Mouse (Mus musculus): ENCODE measurements around the gene Gpn3.

Gpn3 gene

GRCm38 (mm10) chr5:122391178-122391785 lies 19.6 kb downstream of the Gpn3 start:
- DNase-seq: no peak

- DNase-seq: peak; percentile 91 to 96
Measured at GRCm38 (mm10) chr5:122391786-122392180, 20.1 kb downstream of the Gpn3 start, which contains the start of gene Arpc3. TSS of gene Arpc3 (plus strand) at chr5:122391878.

DNA sequence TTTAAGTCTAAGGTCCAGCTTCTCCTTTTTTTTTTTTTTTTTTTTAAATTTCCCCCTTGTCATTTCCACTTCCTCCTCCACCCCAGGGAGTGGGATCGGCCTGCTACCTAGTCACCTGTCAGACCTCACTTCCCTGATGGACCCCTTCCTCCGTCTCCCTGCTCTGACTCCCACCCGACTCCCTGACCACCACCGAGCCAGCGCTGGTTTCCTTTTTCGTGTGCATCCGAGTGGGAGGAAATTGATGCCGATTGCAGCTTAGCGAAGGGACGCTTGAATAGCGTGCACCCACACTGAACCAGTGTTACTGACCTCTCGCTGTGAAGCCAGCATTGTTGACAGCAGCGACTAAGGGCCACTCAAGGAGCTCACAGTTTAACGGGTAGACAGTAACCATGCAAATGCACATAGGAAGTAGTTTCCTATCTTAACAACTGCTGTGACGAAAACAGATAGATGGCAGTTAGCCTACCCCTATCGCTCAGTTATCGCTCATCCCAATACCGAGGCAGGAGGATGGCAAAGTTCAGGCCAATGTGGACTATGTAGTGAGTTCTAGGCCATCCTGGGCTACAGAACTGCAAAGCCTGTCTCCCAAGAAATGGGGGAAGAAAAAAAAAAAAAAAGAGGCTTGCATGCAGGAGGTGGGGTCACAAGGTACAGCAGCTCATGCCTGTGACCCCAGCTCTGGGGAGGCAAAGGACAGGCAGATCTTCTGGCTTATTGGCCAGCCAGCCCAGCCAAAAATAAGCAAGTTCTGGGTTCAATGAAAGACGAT lies 20.7 kb downstream of the Gpn3 start:
- DNase-seq: peak; percentile 20 to 48

DNA sequence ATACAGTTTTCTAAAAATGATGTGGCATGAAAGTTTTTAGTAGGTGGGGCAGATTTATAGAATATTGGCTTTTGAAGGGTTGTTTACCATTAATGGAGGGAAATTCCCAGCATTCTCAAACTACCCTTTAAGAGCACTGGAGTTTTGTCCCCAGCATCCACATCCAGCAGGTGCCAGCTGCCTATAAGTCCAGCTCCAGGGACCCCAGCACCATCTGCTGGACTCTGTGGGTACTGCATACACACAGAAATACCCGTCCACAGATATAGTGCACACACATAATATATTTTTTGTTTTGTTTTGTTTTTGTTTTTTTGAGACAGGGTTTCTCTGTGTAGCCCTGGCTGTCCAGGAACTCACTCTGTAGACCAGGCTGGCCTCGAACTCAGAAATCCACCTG lies 22.2 kb downstream of the Gpn3 start:
- peak; percentile 75 to 91 for DNase-seq

- DNase-seq: peak; percentile 76 to 85
Measured at GRCm38 (mm10) chr5:122396791-122397190, 25.1 kb downstream of the Gpn3 start.

DNA sequence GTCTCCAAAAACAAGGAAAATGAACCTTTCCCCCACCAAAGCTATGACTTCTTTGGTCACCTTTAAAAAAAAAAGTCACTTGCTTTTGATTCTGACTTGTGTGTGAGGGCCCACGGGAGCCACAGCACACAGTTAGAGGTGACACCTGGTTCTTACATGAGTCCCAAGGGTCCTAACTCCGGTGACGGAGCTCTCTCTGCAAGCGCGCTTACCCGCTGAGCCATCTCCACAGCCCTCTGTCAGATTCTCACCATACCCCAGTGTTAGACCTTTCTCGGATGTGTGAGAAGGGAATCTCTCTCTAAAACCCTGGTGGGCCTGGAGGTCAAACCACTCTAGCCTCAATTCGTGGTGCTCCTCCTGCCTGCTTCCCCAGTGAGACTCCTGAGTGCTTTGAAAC lies 25.8 kb downstream of the Gpn3 start:
- no peak for DNase-seq

- no peak for DNase-seq
Measured at GRCm38 (mm10) chr5:122399871-122400270, 28.2 kb downstream of the Gpn3 start.

GRCm38 (mm10) chr5:122400628-122401302 lies 29.1 kb downstream of the Gpn3 start:
- peak; percentile 72 to 87 for DNase-seq

DNA sequence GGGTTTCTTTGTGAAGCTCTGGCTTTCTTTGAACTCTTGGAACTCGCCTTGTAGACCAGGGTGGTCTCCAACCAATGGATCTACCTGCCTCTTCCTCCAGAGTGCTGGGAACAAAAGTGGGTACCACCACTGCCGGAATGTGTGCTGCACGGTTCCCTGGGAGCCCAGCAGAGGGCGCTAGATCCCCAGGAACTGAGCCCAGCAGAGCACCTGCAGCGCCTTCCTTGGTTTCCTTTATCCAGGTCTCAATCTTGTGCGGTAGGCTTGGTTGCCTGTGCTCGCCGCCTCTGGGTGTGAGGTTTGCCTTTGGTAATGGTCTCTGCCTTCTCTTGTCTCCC lies 29.6 kb downstream of the Gpn3 start:
- peak; percentile 67 to 85 for DNase-seq

- peak in 1 of 2 experiments; percentile 23 for DNase-seq
Measured at GRCm38 (mm10) chr5:122402160-122402559, 30.5 kb downstream of the Gpn3 start.

GRCm38 (mm10) chr5:122402772-122403171 lies 31.1 kb downstream of the Gpn3 start:
- peak; percentile 26 to 29 for DNase-seq

DNA sequence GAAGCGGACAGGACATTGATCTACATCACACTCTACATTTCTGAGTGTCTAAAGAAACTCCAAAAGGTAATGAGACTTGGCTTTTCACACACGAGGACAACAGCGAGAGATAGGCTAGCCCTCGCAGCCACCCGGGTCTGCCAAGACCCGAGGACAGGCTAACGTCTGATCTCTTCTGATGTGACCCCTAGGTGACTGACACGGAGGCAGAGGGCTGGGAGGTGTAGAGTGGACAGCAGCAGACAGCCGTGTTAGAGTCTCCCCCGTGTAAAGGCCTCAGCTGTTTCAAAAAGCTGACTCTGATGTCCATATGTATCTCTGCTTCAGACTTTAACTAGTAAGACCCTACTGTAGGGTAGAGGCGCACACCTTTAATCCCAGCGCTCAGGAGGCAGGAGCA lies 31.7 kb downstream of the Gpn3 start:
- no peak for DNase-seq

- DNase-seq: no peak
Measured at GRCm38 (mm10) chr5:122405537-122405936, 33.9 kb downstream of the Gpn3 start.

DNA sequence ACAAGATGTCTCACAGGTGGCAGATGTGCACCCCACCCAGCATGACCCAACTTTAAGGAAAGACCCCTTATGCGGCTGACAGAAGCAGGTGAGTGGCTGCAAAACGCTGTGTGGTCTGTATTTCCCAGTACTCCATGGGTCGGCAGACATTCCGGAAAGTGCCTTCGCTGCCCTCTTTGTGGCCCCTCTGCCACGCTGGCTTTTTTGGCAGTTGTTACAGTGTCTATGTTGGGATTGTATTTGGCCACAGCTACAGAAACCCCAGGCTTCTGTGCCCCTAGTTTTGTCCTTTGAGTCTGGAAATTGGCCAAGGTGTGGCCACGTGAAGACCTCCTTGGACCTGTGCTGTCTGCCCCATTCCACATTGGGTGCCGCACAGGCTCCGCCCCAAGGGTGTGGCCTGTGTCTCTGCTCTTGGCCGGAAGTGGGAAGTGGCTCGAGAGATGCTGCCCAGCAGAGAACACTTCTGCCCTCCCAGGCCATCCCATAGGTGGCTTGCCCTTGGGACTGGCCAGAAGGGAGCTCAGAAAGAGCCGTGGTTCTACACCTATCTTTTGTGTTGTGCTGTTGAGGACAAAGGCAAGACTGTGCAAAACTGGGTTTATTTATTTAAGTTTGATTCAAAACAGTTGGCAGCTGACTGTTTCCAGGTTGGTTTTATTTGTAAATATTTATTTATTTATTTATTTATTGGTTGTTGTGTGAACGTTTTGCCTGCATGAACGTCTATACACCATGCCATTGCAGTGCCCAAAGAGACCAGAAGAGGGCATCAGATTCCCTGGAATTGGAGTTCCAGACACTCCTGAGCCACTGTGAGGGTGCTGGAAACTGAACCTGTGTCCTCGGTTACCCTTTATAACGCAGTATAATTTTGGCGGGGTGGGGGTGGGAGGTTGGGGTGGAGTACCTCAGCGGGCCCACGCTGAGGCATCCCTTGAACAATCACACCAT lies 38.3 kb downstream of the Gpn3 start:
- DNase-seq: peak in 1 of 2 experiments; percentile 35

GRCm38 (mm10) chr5:122411892-122412291 lies 40.2 kb downstream of the Gpn3 start:
- DNase-seq: no peak

DNA sequence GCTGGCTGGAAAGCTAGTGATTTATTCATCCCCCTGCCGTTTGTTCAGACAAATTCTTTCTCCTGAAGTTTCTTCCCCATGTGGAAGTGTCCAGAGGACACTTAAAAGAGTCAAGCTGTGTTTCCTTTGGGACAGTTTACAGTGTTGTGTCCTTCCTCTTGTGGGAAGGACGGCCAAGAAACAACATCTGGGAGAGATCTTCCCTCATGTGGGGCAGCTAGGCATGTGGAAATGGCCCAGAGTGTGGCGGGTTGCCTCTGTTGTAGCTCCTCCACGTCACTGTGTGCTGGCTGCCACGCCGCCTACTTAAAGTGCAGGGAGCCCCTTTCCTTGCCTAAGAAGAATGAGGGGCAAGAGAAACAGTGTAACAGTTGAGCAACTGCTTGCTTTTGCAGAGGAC lies 41.1 kb downstream of the Gpn3 start:
- DNase-seq: no peak

DNA sequence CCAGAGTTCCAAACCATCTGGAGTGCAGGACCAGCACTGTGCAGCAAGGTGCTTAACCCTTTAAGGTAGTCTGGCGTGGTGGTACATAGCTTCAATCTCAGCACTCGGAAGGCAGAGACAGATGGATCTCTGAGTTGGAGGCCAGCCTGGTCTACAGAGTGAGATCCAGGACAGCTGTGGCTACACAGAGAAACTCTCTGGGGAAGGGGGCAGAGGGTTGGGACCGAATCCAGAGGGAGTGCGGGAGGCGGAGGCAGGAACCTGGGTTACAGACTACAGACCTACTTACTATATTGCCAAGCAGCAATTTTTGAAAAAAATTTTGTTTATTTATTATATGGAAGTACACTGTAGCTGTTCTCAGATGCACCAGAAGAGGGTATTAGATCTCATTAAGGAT lies 42.7 kb downstream of the Gpn3 start:
- no peak for DNase-seq

DNA sequence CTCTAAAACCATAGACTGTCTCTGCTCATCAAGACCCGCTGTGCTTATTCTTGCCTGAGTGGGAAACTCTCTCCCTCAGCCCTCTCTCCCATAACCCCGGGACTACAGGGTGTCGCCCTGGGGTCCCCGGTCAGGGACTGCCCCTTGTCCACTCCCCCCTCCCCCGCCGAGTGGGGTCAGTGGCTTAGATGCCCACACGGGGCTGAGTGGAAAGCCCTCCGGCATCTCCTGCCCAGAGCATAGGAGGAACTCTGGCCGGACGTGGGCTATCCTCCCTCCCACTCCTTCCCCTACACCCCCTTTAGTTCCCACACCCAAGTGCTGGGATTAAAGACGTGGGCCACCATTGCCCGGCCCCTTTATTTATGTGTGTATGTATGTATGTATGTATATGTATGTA lies 43.8 kb downstream of the Gpn3 start:
- DNase-seq: no peak

DNA sequence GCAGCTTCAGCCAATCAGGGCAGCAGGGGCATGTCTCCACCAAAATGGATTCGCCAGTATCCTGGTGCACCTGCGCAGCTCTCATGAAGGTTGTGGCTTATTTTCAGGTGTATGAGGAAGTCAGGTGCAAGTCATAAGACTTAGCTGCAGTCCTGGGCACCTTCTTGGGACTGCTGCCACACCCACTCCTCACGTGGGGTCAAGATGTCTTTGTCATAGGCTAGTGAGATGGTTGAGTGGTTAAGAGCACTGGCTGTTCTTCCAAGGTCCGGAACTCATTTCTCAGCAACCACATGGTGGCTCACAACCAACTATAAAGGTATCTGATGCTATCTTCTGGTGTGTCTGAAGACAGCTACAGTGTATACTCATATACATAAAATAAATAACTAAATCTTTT lies 49.0 kb downstream of the Gpn3 start:
- DNase-seq: peak; percentile 86 to 87

DNA sequence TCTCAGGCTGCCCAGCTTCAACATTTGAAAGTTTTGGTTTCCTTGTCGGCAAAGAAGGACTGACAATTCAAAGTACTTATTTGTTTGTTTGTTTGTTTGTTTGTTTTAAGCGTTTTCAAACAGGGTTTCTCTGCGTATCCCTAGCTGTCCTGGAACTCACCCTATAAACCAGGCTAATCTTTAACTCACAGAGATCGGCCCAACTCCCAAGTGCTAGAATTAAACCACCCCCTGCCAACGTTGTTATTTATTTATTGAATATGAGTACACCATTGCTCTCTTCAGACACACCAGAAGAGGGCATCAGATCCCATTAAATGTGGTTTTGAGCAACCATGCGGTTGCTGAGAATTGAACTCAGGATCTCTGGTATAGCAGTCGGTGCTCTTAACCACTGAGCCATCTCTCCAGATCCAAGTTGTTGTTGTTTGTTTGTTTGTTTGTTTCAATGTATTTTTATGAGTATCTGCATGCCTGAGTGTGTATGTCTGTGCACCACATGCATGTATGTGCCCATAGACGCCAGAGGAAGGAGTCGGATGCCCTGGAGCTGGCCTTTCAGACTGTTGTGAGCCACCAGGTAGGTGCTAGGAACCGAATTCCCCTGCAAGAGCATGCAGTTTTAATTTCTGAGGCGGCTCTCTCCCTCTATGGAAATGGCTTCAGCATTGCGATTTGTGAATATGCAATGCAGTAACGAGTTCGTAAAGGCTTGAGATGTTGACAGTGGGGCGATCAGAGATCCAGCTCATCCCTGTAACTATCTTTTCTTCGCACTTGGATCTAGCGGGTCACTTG lies 49.8 kb downstream of the Gpn3 start, which contains the start of gene Anapc7:
Gene Anapc7 (plus strand): TSS at position 423 of the 798 bp plus-strand sequence.
- peak; percentile 25 to 56 for DNase-seq

DNA sequence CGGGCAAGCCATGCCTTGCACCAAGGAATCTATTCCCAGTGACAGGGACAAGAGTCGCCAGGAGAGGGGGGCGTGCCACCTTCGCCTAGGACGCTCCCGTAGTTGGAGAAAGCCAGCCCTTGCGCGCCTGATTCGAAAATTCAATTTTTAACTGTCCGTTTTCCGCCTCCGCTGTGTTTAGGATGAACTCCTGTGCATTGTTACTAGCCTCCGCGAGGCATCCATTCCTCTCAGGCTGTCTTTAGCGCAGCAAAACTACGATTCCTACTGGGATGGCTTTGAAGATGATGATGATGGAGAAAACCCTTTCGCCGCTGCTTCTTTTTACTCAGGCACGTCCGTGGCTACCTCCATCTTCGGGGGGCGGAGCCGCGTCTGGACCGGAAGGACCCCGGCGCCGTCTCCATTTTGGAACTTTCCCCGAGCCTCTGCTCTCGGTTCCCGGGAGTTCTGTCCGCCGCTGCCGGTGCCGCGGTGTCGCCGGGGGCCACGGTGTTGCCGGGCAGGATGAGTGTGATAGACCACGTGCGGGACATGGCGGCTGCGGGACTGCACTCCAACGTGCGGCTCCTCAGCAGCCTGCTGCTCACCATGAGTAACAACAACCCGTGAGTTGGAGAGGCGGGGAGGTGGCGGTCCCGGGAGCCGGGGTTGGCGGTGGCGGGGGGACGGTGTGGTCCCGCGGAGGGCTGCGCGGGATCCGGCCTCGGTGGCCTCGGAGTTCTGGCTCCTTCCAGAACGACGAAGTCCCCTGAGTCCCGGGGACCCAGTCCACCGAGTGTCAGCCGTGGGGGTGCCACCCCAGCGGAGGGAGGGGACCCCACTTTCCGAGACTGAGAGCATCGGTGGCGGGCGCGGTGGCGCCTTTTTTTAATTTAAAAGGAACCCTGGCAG lies 50.6 kb downstream of the Gpn3 start:
- DNase-seq: peak; percentile 89 to 94

All from kidney, postnatal 36 days (tissue).